17 mouse cellular contexts compared by ENCODE assay signal in the genomic region with DNA sequence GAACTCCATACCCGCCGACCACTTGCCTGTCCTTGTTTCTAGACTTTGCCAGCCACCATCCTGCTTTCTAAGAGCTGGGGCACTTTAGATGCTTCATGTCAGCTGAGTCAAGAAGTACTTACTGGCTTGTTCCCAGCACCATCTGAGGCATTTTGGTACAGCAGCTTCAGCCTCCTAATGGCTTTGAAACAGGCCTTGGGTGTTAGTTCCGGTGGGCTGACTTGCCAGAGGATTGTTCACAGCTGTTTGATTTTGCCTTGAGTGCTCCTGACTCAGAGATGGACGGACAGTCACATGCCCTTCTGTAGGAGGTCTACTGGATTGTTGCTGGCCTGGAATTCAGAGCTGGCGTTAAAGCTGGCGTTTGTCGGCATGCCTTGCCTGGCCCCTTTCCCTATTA. TPM values are rescaled to one million over a fixed set of nuclear protein-coding genes. Genes with fewer than 3 reads are reported as not detected.
DNase-seq lines count a peak whose midpoint lies in the region; ATAC-seq and TF ChIP-seq lines count a peak whose summit lies in the region.
"Had no signal": no experiment of that assay in that cellular context is flagged by ENCODE, and none has a peak within 500 bp of the region (broad histone marks: within the 10 kb centered on the region; RNA-seq: fewer than 3 reads in every experiment).

No protein-coding gene starts in this region.

- ATAC-seq in hindbrain, postnatal 0 days, result no peak
- no peak for ATAC-seq in hindbrain, embryonic 16.5 days
- ATAC-seq in lung, embryonic 15.5 days (ENCODE audit: borderline replicate concordance, extremely low read depth, low FRiP score, low TSS enrichment), result peak; percentile 79; the same call in 1 of the 2 replicates
- ATAC-seq in forebrain, embryonic 13.5 days, result no peak
- no peak for ATAC-seq in liver, embryonic 11.5 days (replicated peaks; ENCODE audit: low FRiP score)
- ATAC-seq in midbrain, embryonic 13.5 days, result no peak
- ATAC-seq: intestine, embryonic 16.5 days had no signal

- no peaks in the 10 kb centered on the region for H3K9me3 ChIP-seq in hindbrain, postnatal 0 days (ENCODE audit: low read length)
- no peaks in the 10 kb centered on the region for H3K9me3 ChIP-seq in hindbrain, embryonic 16.5 days (ENCODE audit: control insufficient read depth, low read length)
- H3K9me3 ChIP-seq in lung, embryonic 15.5 days, result no peaks in the 10 kb centered on the region
- no peaks in the 10 kb centered on the region for H3K9me3 ChIP-seq in forebrain, embryonic 13.5 days (replicated peaks)
- H3K9me3 ChIP-seq in liver, embryonic 11.5 days (ENCODE audit: control insufficient read depth, low read length), result no peaks in the 10 kb centered on the region
- H3K9me3 ChIP-seq in midbrain, embryonic 13.5 days, result no peaks in the 10 kb centered on the region
- H3K9me3 ChIP-seq: forebrain, embryonic 10.5 days; heart, embryonic 13.5 days; hindbrain, embryonic 13.5 days; stomach, embryonic 15.5 days had no signal

- TF ChIP-seq CTCF in hindbrain, postnatal 0 days (IDR thresholded peaks at IDR 0.05; ENCODE audit: low read depth), result no peak

- peak; percentile 31 for DNase-seq in hindbrain, postnatal 0 days (ENCODE audit: low spot score)
- peak; percentile 20 for DNase-seq in NIH3T3 (ENCODE audit: low read depth)
- peak; percentile 69 to 85 for DNase-seq in lung, postnatal 4 days
- DNase-seq in liver, embryonic 11.5 days (ENCODE audit: low spot score), result no peak
- DNase-seq: cerebellum, adult 2 months; kidney, postnatal 10 days; thymus, adult 18-20 months; thymus, postnatal 4 days had no signal

- H3K27me3 ChIP-seq in hindbrain, postnatal 0 days (ENCODE audit: insufficient read depth, low read length), result no peaks in the 10 kb centered on the region
- no peaks in the 10 kb centered on the region for H3K27me3 ChIP-seq in hindbrain, embryonic 16.5 days (replicated peaks; ENCODE audit: control insufficient read depth, insufficient read depth, low read length)
- no peaks in the 10 kb centered on the region for H3K27me3 ChIP-seq in lung, embryonic 15.5 days
- H3K27me3 ChIP-seq in forebrain, embryonic 13.5 days, result no peaks in the 10 kb centered on the region
- no peaks in the 10 kb centered on the region for H3K27me3 ChIP-seq in liver, embryonic 11.5 days (replicated peaks; ENCODE audit: control insufficient read depth, insufficient read depth, low read length)
- no peaks in the 10 kb centered on the region for H3K27me3 ChIP-seq in midbrain, embryonic 13.5 days
- H3K27me3 ChIP-seq: heart, embryonic 13.5 days; hindbrain, embryonic 13.5 days; stomach, embryonic 15.5 days had no signal

- WGBS in hindbrain, postnatal 0 days, result 72% methylated on average over 7 of the region's 7 CpGs
- 83% methylated on average over 7 of the region's 7 CpGs for whole genome bisulfite sequencing in hindbrain, embryonic 16.5 days
- WGBS in lung, embryonic 15.5 days, result 37% methylated on average over 7 of the region's 7 CpGs
- 74% methylated on average over 7 of the region's 7 CpGs for WGBS in forebrain, embryonic 13.5 days
- 87% methylated on average over 7 of the region's 7 CpGs for WGBS in liver, embryonic 11.5 days
- WGBS in midbrain, embryonic 13.5 days, result 70% methylated on average over 7 of the region's 7 CpGs

- H3K36me3 ChIP-seq in hindbrain, postnatal 0 days (ENCODE audit: insufficient read depth, low read length), result no peaks in the 10 kb centered on the region; the same call in 1 of the 2 replicates
- peaks cover 5% of the 10 kb centered on the region; the same call in 1 of the 2 replicates for H3K36me3 ChIP-seq in hindbrain, embryonic 16.5 days (ENCODE audit: control insufficient read depth, insufficient read depth, low read length)
- H3K36me3 ChIP-seq in lung, embryonic 15.5 days, result no peaks in the 10 kb centered on the region
- peaks cover 18% of the 10 kb centered on the region for H3K36me3 ChIP-seq in forebrain, embryonic 13.5 days (ENCODE audit: poor library complexity, severe bottlenecking)
- peaks cover 3% of the 10 kb centered on the region; the same call in 1 of the 2 replicates for H3K36me3 ChIP-seq in liver, embryonic 11.5 days (ENCODE audit: control insufficient read depth, insufficient read depth, low read length)
- H3K36me3 ChIP-seq in midbrain, embryonic 13.5 days, result peaks cover 10% of the 10 kb centered on the region
- H3K36me3 ChIP-seq: stomach, embryonic 15.5 days had no signal

- H3K27ac ChIP-seq in hindbrain, postnatal 0 days, result no peak overlapping the region
- H3K27ac ChIP-seq in hindbrain, embryonic 16.5 days (ENCODE audit: low read depth, low read length), result no peak overlapping the region
- H3K27ac ChIP-seq in lung, embryonic 15.5 days, result no peak overlapping the region
- no peak overlapping the region for H3K27ac ChIP-seq in forebrain, embryonic 13.5 days
- no peak overlapping the region for H3K27ac ChIP-seq in liver, embryonic 11.5 days (ENCODE audit: low read depth, low read length)
- H3K27ac ChIP-seq in midbrain, embryonic 13.5 days, result no peak overlapping the region
- H3K27ac ChIP-seq: forebrain, embryonic 10.5 days; heart, embryonic 13.5 days; hindbrain, embryonic 13.5 days; stomach, embryonic 15.5 days had no signal

- H3K4me3 ChIP-seq in hindbrain, postnatal 0 days (ENCODE audit: low read length), result no peak overlapping the region
- no peak overlapping the region for H3K4me3 ChIP-seq in hindbrain, embryonic 16.5 days (ENCODE audit: low read length)
- H3K4me3 ChIP-seq in lung, embryonic 15.5 days, result no peak overlapping the region
- H3K4me3 ChIP-seq in forebrain, embryonic 13.5 days, result no peak overlapping the region
- no peak overlapping the region for H3K4me3 ChIP-seq in liver, embryonic 11.5 days (ENCODE audit: low read depth, low read length)
- H3K4me3 ChIP-seq in midbrain, embryonic 13.5 days (replicated peaks), result no peak overlapping the region
- H3K4me3 ChIP-seq: forebrain, embryonic 10.5 days; stomach, embryonic 15.5 days had no signal

- H3K4me1 ChIP-seq in hindbrain, postnatal 0 days (ENCODE audit: insufficient read depth, low read length), result peaks cover 7% of the 10 kb centered on the region; the same call in 1 of the 2 replicates
- peaks cover 9% of the 10 kb centered on the region for H3K4me1 ChIP-seq in hindbrain, embryonic 16.5 days (ENCODE audit: control insufficient read depth, insufficient read depth, low read depth, low read length)
- peaks cover 19% of the 10 kb centered on the region for H3K4me1 ChIP-seq in lung, embryonic 15.5 days
- H3K4me1 ChIP-seq in forebrain, embryonic 13.5 days, result peaks cover 14% of the 10 kb centered on the region; the same call in 1 of the 2 replicates
- H3K4me1 ChIP-seq in liver, embryonic 11.5 days (replicated peaks; ENCODE audit: control insufficient read depth, insufficient read depth, low read length), result peaks cover 3% of the 10 kb centered on the region; the same call in 1 of the 2 replicates
- H3K4me1 ChIP-seq in midbrain, embryonic 13.5 days (replicated peaks), result peaks cover 15% of the 10 kb centered on the region
- H3K4me1 ChIP-seq: stomach, embryonic 15.5 days had no signal

- no peak overlapping the region for H3K9ac ChIP-seq in hindbrain, postnatal 0 days (replicated peaks; ENCODE audit: low read length)
- no peak overlapping the region for H3K9ac ChIP-seq in hindbrain, embryonic 16.5 days (ENCODE audit: low read depth, low read length)
- no peak overlapping the region for H3K9ac ChIP-seq in lung, embryonic 15.5 days
- no peak overlapping the region for H3K9ac ChIP-seq in forebrain, embryonic 13.5 days
- no peak overlapping the region for H3K9ac ChIP-seq in liver, embryonic 11.5 days (ENCODE audit: low read depth, low read length)
- no peak overlapping the region for H3K9ac ChIP-seq in midbrain, embryonic 13.5 days (replicated peaks)
- H3K9ac ChIP-seq: heart, embryonic 13.5 days; hindbrain, embryonic 13.5 days; stomach, embryonic 15.5 days had no signal

- H3K4me2 ChIP-seq in hindbrain, postnatal 0 days (ENCODE audit: low read depth, low read length), result no peak overlapping the region
- no peak overlapping the region for H3K4me2 ChIP-seq in hindbrain, embryonic 16.5 days (ENCODE audit: low read length)
- no peak overlapping the region for H3K4me2 ChIP-seq in lung, embryonic 15.5 days
- H3K4me2 ChIP-seq in forebrain, embryonic 13.5 days, result no peak overlapping the region
- H3K4me2 ChIP-seq in liver, embryonic 11.5 days, result no peak overlapping the region
- no peak overlapping the region for H3K4me2 ChIP-seq in midbrain, embryonic 13.5 days (replicated peaks)
- H3K4me2 ChIP-seq: stomach, embryonic 15.5 days had no signal

RNA-seq across cellular contexts. Expression of a gene that starts 13.5 kb away (rescaled TPM):
- 17.3 and 19.0 TPM in 2 replicates for total RNA-seq in hindbrain, postnatal 0 days (2014; rRNA removed)
- polyA plus RNA-seq in hindbrain, postnatal 0 days (2015; fragmentation: Nextera tagmentation; extraction: Ambion mirVana), result 14.0 and 14.4 TPM in 2 replicates
- 14.1 and 15.9 TPM in 2 replicates for polyA plus RNA-seq in hindbrain, embryonic 16.5 days (2015; fragmentation: Nextera tagmentation; extraction: Ambion mirVana)
- 13.7 and 14.9 TPM in 2 replicates for polyA plus RNA-seq in lung, embryonic 15.5 days (2015; fragmentation: Nextera tagmentation; extraction: Ambion mirVana)
- polyA plus RNA-seq in forebrain, embryonic 13.5 days (2015; fragmentation: Nextera tagmentation; extraction: Ambion mirVana), result 15.1 and 18.1 TPM in 2 replicates
- polyA plus RNA-seq in liver, embryonic 11.5 days (2014; fragmentation: Nextera tagmentation; extraction: Ambion mirVana), result 18.2 and 21.0 TPM in 2 replicates
- 16.3 and 17.7 TPM in 2 replicates for polyA plus RNA-seq in midbrain, embryonic 13.5 days (2015; fragmentation: Nextera tagmentation; extraction: Ambion mirVana)

RNA-seq across cellular contexts. Expression of a gene that starts 16.3 kb away (rescaled TPM):
- total RNA-seq in hindbrain, postnatal 0 days (2014; rRNA removed), result 105 and 108 TPM in 2 replicates
- 388 and 399 TPM in 2 replicates for polyA plus RNA-seq in hindbrain, postnatal 0 days (2015; fragmentation: Nextera tagmentation; extraction: Ambion mirVana)
- polyA plus RNA-seq in hindbrain, embryonic 16.5 days (2015; fragmentation: Nextera tagmentation; extraction: Ambion mirVana), result 308 and 365 TPM in 2 replicates
- polyA plus RNA-seq in lung, embryonic 15.5 days (2015; fragmentation: Nextera tagmentation; extraction: Ambion mirVana), result 93.0 and 96.5 TPM in 2 replicates
- 221 and 227 TPM in 2 replicates for polyA plus RNA-seq in forebrain, embryonic 13.5 days (2015; fragmentation: Nextera tagmentation; extraction: Ambion mirVana)
- polyA plus RNA-seq in liver, embryonic 11.5 days (2014; fragmentation: Nextera tagmentation; extraction: Ambion mirVana), result 129 TPM in 2 replicates
- 222 and 228 TPM in 2 replicates for polyA plus RNA-seq in midbrain, embryonic 13.5 days (2015; fragmentation: Nextera tagmentation; extraction: Ambion mirVana)
